Mouse (Mus musculus) B cell, adult 2 months (primary cell): Measurements from ENCODE around the gene Vmn1r206.
"Not testable (repeated sequence)": the region's sequence is repeated elsewhere in the genome, so short reads cannot be mapped to it uniquely, and the experiment has no call there.

Experiments
- DNase-seq, 2 experiments: peaks; one replicate each; pipeline ENCODE4 v3.0.0; 2022

The Vmn1r206 gene

GRCm38 (mm10) chr13:22624151-22624550, at the start of gene Vmn1r206:
Vmn1r206 (minus strand) TSS chr13:22624251.
- not testable (repeated sequence) for DNase-seq

GRCm38 (mm10) chr13:22592900-22593299, 31.2 kb downstream of the Vmn1r206 start, which contains the start of gene Vmn1r205:
Vmn1r205 (minus strand) TSS chr13:22593000.
- no peak for DNase-seq

GRCm38 (mm10) chr13:22583336-22583735, 40.7 kb downstream of the Vmn1r206 start:
- DNase-seq = not testable (repeated sequence)

- not testable (repeated sequence) for DNase-seq
Measured at GRCm38 (mm10) chr13:22574911-22575310, 49.1 kb downstream of the Vmn1r206 start.
